Mouse (Mus musculus): Measurements from ENCODE around the gene Numb. TPM values are rescaled to one million over a fixed set of nuclear protein-coding genes. Genes with fewer than 3 reads are reported as not detected.

The Numb gene
- polyA plus RNA-seq, 1 experiment from 2014 or later = 37.6 TPM

DNA sequence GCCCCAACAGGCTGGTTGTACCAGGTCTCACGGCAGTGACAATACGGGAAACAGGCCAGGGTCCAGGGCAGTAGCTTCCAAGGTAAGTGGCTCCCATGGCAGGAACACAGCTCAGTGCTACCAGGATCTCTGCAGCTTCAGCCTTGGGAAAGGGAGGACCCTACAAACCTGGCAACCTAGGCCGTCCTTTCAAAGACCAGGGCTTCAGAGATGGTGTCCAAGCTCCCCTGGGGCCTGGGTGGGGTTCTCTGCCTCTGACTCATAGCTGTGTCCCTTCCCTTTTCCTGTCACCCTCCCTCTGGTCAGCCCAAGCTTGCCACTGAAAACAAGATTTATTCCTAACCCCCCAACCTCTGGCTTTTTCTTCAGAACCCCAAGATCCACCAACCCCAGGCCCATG lies 141.6 kb downstream of the Numb start:
- no peaks in the 10 kb centered on the region for H3K27me3 ChIP-seq (ENCODE audit: control insufficient read depth, insufficient read depth, low read length)
- H3K27ac ChIP-seq (replicated peaks; ENCODE audit: low read depth, low read length) = no peak overlapping the region
- no peak overlapping the region for H3K4me3 ChIP-seq (ENCODE audit: low read depth, low read length)
- H3K9ac ChIP-seq (ENCODE audit: low read length) = no peak overlapping the region
- H3K36me3 ChIP-seq (ENCODE audit: control insufficient read depth, insufficient read depth, low read length) = no peaks in the 10 kb centered on the region
- H3K9me3 ChIP-seq (ENCODE audit: control insufficient read depth, low read length) = no peaks in the 10 kb centered on the region
- H3K4me1 ChIP-seq (ENCODE audit: control insufficient read depth, insufficient read depth, low read length) = no peaks in the 10 kb centered on the region
- ATAC-seq (ENCODE audit: insufficient number of reproducible peaks, low FRiP score, low TSS enrichment, low read depth) (no peak), DNase-seq (ENCODE audit: low spot score) (no peak)
- WGBS = 88% methylated on average over 3 of the region's 3 CpGs
- H3K4me2 ChIP-seq (ENCODE audit: low read depth, severe bottlenecking) = no peak overlapping the region

DNA sequence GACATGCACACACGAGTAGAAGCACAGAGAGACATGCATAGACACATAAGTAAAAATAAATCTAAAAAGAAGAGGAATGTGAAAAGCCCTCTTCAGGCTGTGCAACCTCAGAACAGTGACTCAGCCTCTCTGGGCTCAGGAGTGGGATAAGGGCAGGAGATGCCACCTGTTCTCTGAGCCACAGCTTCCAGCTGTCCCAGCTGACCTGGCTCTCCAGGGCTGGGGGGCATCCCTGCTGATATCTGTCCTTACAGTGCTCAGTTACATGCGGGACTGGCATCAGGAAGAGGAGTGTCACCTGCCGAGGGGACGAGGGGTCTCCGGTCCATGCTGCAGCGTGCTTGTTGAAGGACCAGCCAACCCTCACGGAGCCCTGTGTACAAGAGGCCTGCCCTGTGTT lies 145.0 kb downstream of the Numb start:
- Histone ChIP-seq H3K4me1 (ENCODE audit: control insufficient read depth, insufficient read depth, low read length) (no peaks in the 10 kb centered on the region), H3K27me3 (ENCODE audit: control insufficient read depth, insufficient read depth, low read length) (no peaks in the 10 kb centered on the region), H3K27ac (replicated peaks; ENCODE audit: low read depth, low read length) (no peak overlapping the region), H3K4me2 (ENCODE audit: low read depth, severe bottlenecking) (no peak overlapping the region), H3K4me3 (ENCODE audit: low read depth, low read length) (no peak overlapping the region), H3K9me3 (ENCODE audit: control insufficient read depth, low read length) (no peaks in the 10 kb centered on the region), H3K9ac (ENCODE audit: low read length) (no peak overlapping the region), H3K36me3 (ENCODE audit: control insufficient read depth, insufficient read depth, low read length) (no peaks in the 10 kb centered on the region)
- no peak for ATAC-seq (ENCODE audit: insufficient number of reproducible peaks, low FRiP score, low TSS enrichment, low read depth)
- WGBS = 86% methylated on average over 7 of the region's 7 CpGs
- no peak for DNase-seq (ENCODE audit: low spot score)

DNA sequence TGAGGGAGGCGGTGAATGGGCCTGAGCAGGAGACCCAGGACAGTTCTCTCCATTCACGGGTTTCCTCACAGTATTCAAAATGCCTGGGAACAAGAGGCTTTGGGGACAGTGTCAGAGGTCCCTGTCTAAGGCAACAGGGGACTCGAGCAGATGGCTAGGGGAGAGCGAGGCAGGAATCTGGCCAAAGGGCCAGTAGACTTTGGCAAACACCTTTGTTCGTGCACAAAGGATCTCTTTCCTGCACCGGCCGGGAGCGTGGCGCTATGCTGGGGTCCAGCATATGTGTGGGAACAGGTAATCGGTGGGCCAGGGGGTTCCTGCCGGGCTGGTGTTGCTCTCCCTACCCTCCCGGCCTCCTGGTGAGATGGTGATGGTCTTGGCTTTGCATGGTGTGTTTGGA lies 146.1 kb downstream of the Numb start:
- Histone ChIP-seq H3K9me3 (ENCODE audit: control insufficient read depth, low read length) (no peaks in the 10 kb centered on the region), H3K27me3 (ENCODE audit: control insufficient read depth, insufficient read depth, low read length) (no peaks in the 10 kb centered on the region), H3K4me1 (ENCODE audit: control insufficient read depth, insufficient read depth, low read length) (peaks cover 2% of the 10 kb centered on the region), H3K9ac (ENCODE audit: low read length) (no peak overlapping the region), H3K27ac (replicated peaks; ENCODE audit: low read depth, low read length) (no peak overlapping the region), H3K4me2 (ENCODE audit: low read depth, severe bottlenecking) (no peak overlapping the region), H3K4me3 (ENCODE audit: low read depth, low read length) (no peak overlapping the region), H3K36me3 (ENCODE audit: control insufficient read depth, insufficient read depth, low read length) (no peaks in the 10 kb centered on the region)
- DNase-seq (ENCODE audit: low spot score) (no peak), ATAC-seq (ENCODE audit: insufficient number of reproducible peaks, low FRiP score, low TSS enrichment, low read depth) (no peak)
- WGBS = 74% methylated on average over 12 of the region's 12 CpGs

DNA sequence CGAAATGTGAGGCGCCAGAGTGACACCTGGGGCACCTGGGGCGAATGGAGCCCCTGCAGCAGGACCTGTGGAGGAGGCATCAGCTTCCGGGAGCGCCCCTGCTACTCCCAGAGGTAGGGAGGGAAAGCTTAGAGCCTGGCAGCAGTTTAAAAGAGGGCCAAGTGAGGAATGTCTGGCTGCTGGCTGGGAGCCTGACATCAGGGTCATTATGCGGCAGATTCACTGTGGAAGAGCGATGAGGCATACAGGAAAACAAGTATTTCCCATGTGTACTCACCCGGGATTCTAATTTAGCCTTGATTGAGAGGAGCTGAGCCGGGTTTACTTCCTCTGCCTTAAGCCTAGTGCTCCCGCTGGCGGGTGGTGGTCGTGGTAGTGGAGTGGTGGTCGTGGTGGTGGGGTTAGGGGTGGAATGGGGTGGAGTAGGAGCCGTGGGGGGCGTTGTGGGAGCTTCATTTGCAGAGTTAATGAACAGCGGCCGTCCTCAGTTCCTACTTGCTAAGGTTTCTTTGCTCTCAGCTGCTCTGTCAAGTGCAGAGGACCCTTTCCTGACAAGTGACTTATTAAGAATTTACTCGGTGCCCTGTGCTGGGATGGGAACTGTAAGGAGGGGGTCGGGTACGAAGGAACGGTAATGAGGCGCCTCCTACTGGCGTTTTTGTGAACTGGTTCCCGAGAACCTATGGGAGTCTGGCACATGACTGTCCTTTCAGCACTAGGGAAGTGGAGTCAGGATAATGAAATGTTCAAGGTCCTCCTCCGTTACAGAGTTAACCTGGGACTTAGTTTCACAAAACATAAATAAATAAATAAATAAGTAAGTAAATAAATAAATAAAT lies 151.1 kb downstream of the Numb start:
- Histone ChIP-seq H3K36me3 (ENCODE audit: control insufficient read depth, insufficient read depth, low read length) (no peaks in the 10 kb centered on the region), H3K4me2 (ENCODE audit: low read depth, severe bottlenecking) (peak overlapping the region; percentile 20; the same call in 1 of the 2 replicates), H3K4me1 (ENCODE audit: control insufficient read depth, insufficient read depth, low read length) (peaks cover 34% of the 10 kb centered on the region), H3K4me3 (ENCODE audit: low read depth, low read length) (no peak overlapping the region), H3K9me3 (ENCODE audit: control insufficient read depth, low read length) (no peaks in the 10 kb centered on the region), H3K27ac (replicated peaks; ENCODE audit: low read depth, low read length) (no peak overlapping the region), H3K9ac (ENCODE audit: low read length) (no peak overlapping the region), H3K27me3 (ENCODE audit: control insufficient read depth, insufficient read depth, low read length) (no peaks in the 10 kb centered on the region)
- ATAC-seq (ENCODE audit: insufficient number of reproducible peaks, low FRiP score, low TSS enrichment, low read depth) (no peak), DNase-seq (ENCODE audit: low spot score) (peak; percentile 87)
- 5% methylated on average over 25 of the region's 25 CpGs for WGBS

DNA sequence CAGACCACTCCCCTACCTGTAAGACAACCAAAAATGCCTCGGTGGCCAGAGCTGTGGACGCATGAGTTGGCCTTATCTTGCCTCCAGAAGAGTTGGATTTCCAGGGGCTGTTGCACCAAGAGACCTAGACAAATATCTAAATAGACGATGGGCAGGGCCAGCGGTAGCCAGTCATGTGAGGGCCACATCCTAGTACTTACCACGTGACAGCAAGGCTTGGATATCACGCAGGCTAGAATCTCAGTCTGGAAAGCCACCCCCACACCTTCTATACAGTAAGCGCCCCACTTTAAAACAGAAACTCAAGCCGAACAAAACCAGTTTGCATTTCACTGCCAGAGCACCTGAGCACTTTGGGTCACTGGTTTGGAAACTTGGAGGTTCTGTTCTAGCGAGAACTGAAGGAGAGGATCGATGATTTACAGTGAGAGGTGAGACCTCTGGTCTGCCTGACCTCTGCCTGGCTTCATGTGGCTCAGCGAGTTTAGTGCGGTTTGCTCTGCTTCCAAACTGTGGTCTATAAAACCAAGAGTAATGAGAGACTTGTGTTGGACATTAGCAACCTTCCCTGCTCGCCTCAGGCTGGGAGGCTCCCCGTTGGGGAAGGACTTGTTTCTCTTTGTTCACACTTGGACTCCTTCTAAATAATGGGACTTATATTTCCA lies 153.4 kb downstream of the Numb start:
- H3K27ac ChIP-seq (replicated peaks; ENCODE audit: low read depth, low read length) = no peak overlapping the region
- H3K9me3 ChIP-seq (ENCODE audit: control insufficient read depth, low read length) = no peaks in the 10 kb centered on the region
- WGBS = 49% methylated on average over 14 of the region's 14 CpGs
- H3K36me3 ChIP-seq (ENCODE audit: control insufficient read depth, insufficient read depth, low read length) = no peaks in the 10 kb centered on the region
- no peak overlapping the region for H3K4me3 ChIP-seq (ENCODE audit: low read depth, low read length)
- H3K4me1 ChIP-seq (ENCODE audit: control insufficient read depth, insufficient read depth, low read length) = peaks cover 41% of the 10 kb centered on the region
- no peaks in the 10 kb centered on the region for H3K27me3 ChIP-seq (ENCODE audit: control insufficient read depth, insufficient read depth, low read length)
- H3K9ac ChIP-seq (ENCODE audit: low read length) = no peak overlapping the region
- DNase-seq (ENCODE audit: low spot score) = peak; percentile 58
- H3K4me2 ChIP-seq (ENCODE audit: low read depth, severe bottlenecking) = no peak overlapping the region
- no peak for ATAC-seq (ENCODE audit: insufficient number of reproducible peaks, low FRiP score, low TSS enrichment, low read depth)

DNA sequence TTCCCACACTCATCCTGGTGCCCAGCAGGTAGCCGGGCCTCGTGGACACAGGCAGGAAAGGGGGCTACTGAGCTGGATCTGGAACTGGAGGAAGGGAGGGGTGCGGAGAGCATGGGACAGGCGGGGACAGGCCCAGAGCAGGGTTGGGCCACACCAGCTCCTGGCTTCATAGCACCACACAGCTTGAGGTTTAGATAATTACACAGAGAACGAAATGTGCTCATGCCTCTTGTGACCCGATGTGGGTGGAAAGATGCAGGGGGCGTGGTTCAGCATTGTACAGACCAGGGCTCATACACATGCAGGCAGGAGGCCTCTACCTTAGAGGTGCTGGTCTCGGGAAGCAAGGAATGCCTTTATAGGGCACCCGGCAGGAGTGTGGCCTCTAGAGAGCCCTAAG lies 153.9 kb downstream of the Numb start:
- DNase-seq (ENCODE audit: low spot score) (no peak), ATAC-seq (ENCODE audit: insufficient number of reproducible peaks, low FRiP score, low TSS enrichment, low read depth) (no peak)
- H3K36me3 ChIP-seq (ENCODE audit: control insufficient read depth, insufficient read depth, low read length) = no peaks in the 10 kb centered on the region
- no peak overlapping the region for H3K4me2 ChIP-seq (ENCODE audit: low read depth, severe bottlenecking)
- no peaks in the 10 kb centered on the region for H3K27me3 ChIP-seq (ENCODE audit: control insufficient read depth, insufficient read depth, low read length)
- H3K9me3 ChIP-seq (ENCODE audit: control insufficient read depth, low read length) = no peaks in the 10 kb centered on the region
- H3K4me3 ChIP-seq (ENCODE audit: low read depth, low read length) = no peak overlapping the region
- H3K27ac ChIP-seq (replicated peaks; ENCODE audit: low read depth, low read length) = no peak overlapping the region
- H3K4me1 ChIP-seq (ENCODE audit: control insufficient read depth, insufficient read depth, low read length) = peaks cover 44% of the 10 kb centered on the region
- 59% methylated on average over 9 of the region's 9 CpGs for WGBS
- H3K9ac ChIP-seq (ENCODE audit: low read length) = no peak overlapping the region

DNA sequence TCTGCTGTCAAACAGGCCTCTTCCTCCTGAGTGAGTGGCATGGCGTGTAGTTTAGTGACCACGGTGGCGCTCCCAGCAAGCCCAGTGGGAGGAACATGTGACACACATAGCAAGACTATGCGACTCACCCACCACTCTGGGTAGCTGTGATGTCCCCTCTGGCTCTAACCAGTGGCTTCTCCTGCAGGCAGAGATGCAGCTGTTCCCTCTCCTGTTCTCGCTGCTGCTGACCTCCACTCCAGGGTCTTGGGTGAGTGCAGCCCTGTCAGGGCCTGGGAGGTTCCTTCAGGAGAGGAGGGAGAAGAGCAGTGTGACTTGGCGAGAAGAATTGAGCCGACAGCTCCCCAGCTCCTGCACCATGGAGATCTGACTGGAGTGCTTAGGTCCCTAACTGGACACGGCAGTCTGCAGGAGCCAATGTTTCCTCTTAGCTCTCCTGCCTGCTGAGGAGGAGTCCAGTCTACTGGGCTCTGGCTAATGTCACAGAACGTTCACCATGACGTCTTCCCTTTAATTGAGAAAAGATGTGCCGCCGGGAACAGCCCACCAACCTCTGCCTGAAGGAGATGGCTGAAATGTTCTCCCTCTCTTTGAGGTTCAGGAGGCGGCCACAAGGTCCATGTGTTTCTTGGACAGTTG lies 155.7 kb downstream of the Numb start:
- Histone ChIP-seq H3K4me3 (ENCODE audit: low read depth, low read length) (no peak overlapping the region), H3K36me3 (ENCODE audit: control insufficient read depth, insufficient read depth, low read length) (no peaks in the 10 kb centered on the region), H3K9me3 (ENCODE audit: control insufficient read depth, low read length) (no peaks in the 10 kb centered on the region), H3K4me2 (ENCODE audit: low read depth, severe bottlenecking) (no peak overlapping the region), H3K27ac (replicated peaks; ENCODE audit: low read depth, low read length) (no peak overlapping the region), H3K9ac (ENCODE audit: low read length) (no peak overlapping the region), H3K4me1 (ENCODE audit: control insufficient read depth, insufficient read depth, low read length) (peaks cover 49% of the 10 kb centered on the region), H3K27me3 (ENCODE audit: control insufficient read depth, insufficient read depth, low read length) (no peaks in the 10 kb centered on the region)
- 40% methylated on average over 13 of the region's 13 CpGs for WGBS
- ATAC-seq (ENCODE audit: insufficient number of reproducible peaks, low FRiP score, low TSS enrichment, low read depth) (no peak), DNase-seq (ENCODE audit: low spot score) (peak; percentile 48)

DNA sequence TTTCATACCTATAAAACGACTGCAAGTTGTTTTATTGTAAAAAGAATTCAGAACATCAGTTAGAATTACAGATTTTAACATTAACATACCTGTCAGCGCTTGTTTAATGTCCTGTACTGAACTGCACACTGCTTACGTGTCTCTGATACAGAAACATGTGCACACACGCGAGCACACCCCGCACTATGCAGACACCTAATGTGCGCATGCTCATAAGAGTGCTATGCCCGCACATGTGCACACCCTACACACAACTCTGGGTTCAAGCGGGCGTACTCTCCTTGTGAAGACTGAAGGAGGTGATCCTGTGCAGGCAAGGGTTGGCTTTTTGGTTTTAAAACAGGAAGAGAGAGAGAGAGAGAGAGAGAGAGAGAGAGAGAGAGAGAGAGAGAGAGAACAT lies 157.2 kb downstream of the Numb start:
- Histone ChIP-seq H3K9ac (ENCODE audit: low read length) (no peak overlapping the region), H3K4me3 (ENCODE audit: low read depth, low read length) (no peak overlapping the region), H3K27ac (replicated peaks; ENCODE audit: low read depth, low read length) (no peak overlapping the region), H3K4me2 (ENCODE audit: low read depth, severe bottlenecking) (no peak overlapping the region), H3K36me3 (ENCODE audit: control insufficient read depth, insufficient read depth, low read length) (no peaks in the 10 kb centered on the region), H3K4me1 (ENCODE audit: control insufficient read depth, insufficient read depth, low read length) (peaks cover 39% of the 10 kb centered on the region), H3K9me3 (ENCODE audit: control insufficient read depth, low read length) (no peaks in the 10 kb centered on the region), H3K27me3 (ENCODE audit: control insufficient read depth, insufficient read depth, low read length) (no peaks in the 10 kb centered on the region)
- WGBS = 76% methylated on average over 10 of the region's 10 CpGs
- ATAC-seq (ENCODE audit: insufficient number of reproducible peaks, low FRiP score, low TSS enrichment, low read depth) = no peak
- DNase-seq (ENCODE audit: low spot score) = no peak
